Mouse (Mus musculus): Measurements from ENCODE around the gene Susd6. TPM values are rescaled to one million over a fixed set of nuclear protein-coding genes. Genes with fewer than 3 reads are reported as not detected.
A peak's percentile ranks its signal among the peaks of the same experiment; 100 is the strongest.

Susd6 gene
- polyA plus RNA-seq, 1 experiment from 2014 or later = 11.6 TPM

GRCm38 (mm10) chr12:80759713-80760395 is 30.5 kb upstream of the Susd6 start:
- no peaks in the 10 kb centered on the region for H3K27me3 ChIP-seq (ENCODE audit: control insufficient read depth, insufficient read depth, low read length)
- under 1% methylated on average over 22 of the region's 22 CpGs for WGBS
- H3K4me3 ChIP-seq (ENCODE audit: low read depth, low read length) = peak overlapping the region; percentile 66
- peak overlapping the region; percentile 62 for H3K4me2 ChIP-seq (ENCODE audit: low read depth, low read length)
- ATAC-seq (ENCODE audit: low read depth) = peak; percentile 29
- peak overlapping the region; percentile 96 for H3K27ac ChIP-seq (ENCODE audit: low read depth, low read length)
- peak overlapping the region; percentile 90 for H3K9ac ChIP-seq (replicated peaks; ENCODE audit: low read depth, low read length)
- no peaks in the 10 kb centered on the region for H3K9me3 ChIP-seq (ENCODE audit: control insufficient read depth, low read length)
- peaks cover 26% of the 10 kb centered on the region for H3K4me1 ChIP-seq (ENCODE audit: control insufficient read depth, insufficient read depth, low read length)
- peaks cover 26% of the 10 kb centered on the region; the same call in 1 of the 2 replicates for H3K36me3 ChIP-seq (ENCODE audit: control insufficient read depth, insufficient read depth, low read length)

GRCm38 (mm10) chr12:80760396-80760801 is 29.9 kb upstream of the Susd6 start, which contains the start of gene Ccdc177:
Gene Ccdc177, minus strand, starts transcription at chr12:80760687.
- Histone ChIP-seq H3K9ac (replicated peaks; ENCODE audit: low read depth, low read length) (peak within 1 kb of the TSS; percentile 90), H3K27me3 (ENCODE audit: control insufficient read depth, insufficient read depth, low read length) (no peaks in the 10 kb centered on the region), H3K4me3 (ENCODE audit: low read depth, low read length) (peak within 1 kb of the TSS; percentile 66), H3K9me3 (ENCODE audit: control insufficient read depth, low read length) (no peaks in the 10 kb centered on the region), H3K4me1 (ENCODE audit: control insufficient read depth, insufficient read depth, low read length) (peaks cover 26% of the 10 kb centered on the region), H3K36me3 (ENCODE audit: control insufficient read depth, insufficient read depth, low read length) (peaks cover 21% of the 10 kb centered on the region; the same call in 1 of the 2 replicates), H3K4me2 (ENCODE audit: low read depth, low read length) (peak within 1 kb of the TSS; percentile 62), H3K27ac (ENCODE audit: low read depth, low read length) (peak within 1 kb of the TSS; percentile 96)
- ATAC-seq (ENCODE audit: low read depth) = peak; percentile 61
- 0% methylated on average over 24 of the region's 24 CpGs for WGBS

- Histone ChIP-seq H3K9ac (replicated peaks; ENCODE audit: low read depth, low read length) (no peak overlapping the region), H3K27ac (ENCODE audit: low read depth, low read length) (no peak overlapping the region), H3K27me3 (ENCODE audit: control insufficient read depth, insufficient read depth, low read length) (no peaks in the 10 kb centered on the region), H3K4me2 (ENCODE audit: low read depth, low read length) (no peak overlapping the region), H3K36me3 (ENCODE audit: control insufficient read depth, insufficient read depth, low read length) (0 out of 2 replicates have a peak, but pooled peaks cover 7% of the 10 kb centered on the region), H3K9me3 (ENCODE audit: control insufficient read depth, low read length) (no peaks in the 10 kb centered on the region), H3K4me3 (ENCODE audit: low read depth, low read length) (no peak overlapping the region), H3K4me1 (ENCODE audit: control insufficient read depth, insufficient read depth, low read length) (peaks cover 18% of the 10 kb centered on the region)
- ATAC-seq (ENCODE audit: low read depth) = no peak
- WGBS = 90% methylated on average over 5 of the region's 5 CpGs
Observed at GRCm38 (mm10) chr12:80762982-80763381, 27.3 kb upstream of the Susd6 start.

- Histone ChIP-seq H3K27ac (ENCODE audit: low read depth, low read length) (no peak overlapping the region), H3K36me3 (ENCODE audit: control insufficient read depth, insufficient read depth, low read length) (no peaks in the 10 kb centered on the region), H3K4me2 (ENCODE audit: low read depth, low read length) (no peak overlapping the region), H3K27me3 (ENCODE audit: control insufficient read depth, insufficient read depth, low read length) (no peaks in the 10 kb centered on the region), H3K9me3 (ENCODE audit: control insufficient read depth, low read length) (no peaks in the 10 kb centered on the region), H3K4me1 (ENCODE audit: control insufficient read depth, insufficient read depth, low read length) (peaks cover 6% of the 10 kb centered on the region), H3K4me3 (ENCODE audit: low read depth, low read length) (no peak overlapping the region), H3K9ac (replicated peaks; ENCODE audit: low read depth, low read length) (no peak overlapping the region)
- no peak for ATAC-seq (ENCODE audit: low read depth)
- 73% methylated on average over 4 of the region's 4 CpGs for WGBS
Observed at GRCm38 (mm10) chr12:80764116-80764515, 26.2 kb upstream of the Susd6 start.

- Histone ChIP-seq H3K36me3 (ENCODE audit: control insufficient read depth, insufficient read depth, low read length) (no peaks in the 10 kb centered on the region), H3K9me3 (ENCODE audit: control insufficient read depth, low read length) (no peaks in the 10 kb centered on the region), H3K4me3 (ENCODE audit: low read depth, low read length) (no peak overlapping the region), H3K27ac (ENCODE audit: low read depth, low read length) (no peak overlapping the region), H3K27me3 (ENCODE audit: control insufficient read depth, insufficient read depth, low read length) (no peaks in the 10 kb centered on the region), H3K4me1 (ENCODE audit: control insufficient read depth, insufficient read depth, low read length) (no peaks in the 10 kb centered on the region), H3K4me2 (ENCODE audit: low read depth, low read length) (no peak overlapping the region), H3K9ac (replicated peaks; ENCODE audit: low read depth, low read length) (no peak overlapping the region)
- WGBS = 19% methylated on average over 11 of the region's 11 CpGs
- peak; percentile 77 for ATAC-seq (ENCODE audit: low read depth)
Observed at GRCm38 (mm10) chr12:80769697-80770096, 20.6 kb upstream of the Susd6 start.

GRCm38 (mm10) chr12:80774786-80775185 is 15.5 kb upstream of the Susd6 start:
- Histone ChIP-seq H3K4me1 (ENCODE audit: control insufficient read depth, insufficient read depth, low read length) (no peaks in the 10 kb centered on the region), H3K36me3 (ENCODE audit: control insufficient read depth, insufficient read depth, low read length) (no peaks in the 10 kb centered on the region), H3K9me3 (ENCODE audit: control insufficient read depth, low read length) (no peaks in the 10 kb centered on the region), H3K27ac (ENCODE audit: low read depth, low read length) (no peak overlapping the region), H3K4me2 (ENCODE audit: low read depth, low read length) (no peak overlapping the region), H3K4me3 (ENCODE audit: low read depth, low read length) (no peak overlapping the region), H3K27me3 (ENCODE audit: control insufficient read depth, insufficient read depth, low read length) (no peaks in the 10 kb centered on the region), H3K9ac (replicated peaks; ENCODE audit: low read depth, low read length) (no peak overlapping the region)
- 79% methylated on average over 7 of the region's 7 CpGs for WGBS
- ATAC-seq (ENCODE audit: low read depth) = no peak

- Histone ChIP-seq H3K4me3 (ENCODE audit: low read depth, low read length) (no peak overlapping the region), H3K27me3 (ENCODE audit: control insufficient read depth, insufficient read depth, low read length) (no peaks in the 10 kb centered on the region), H3K36me3 (ENCODE audit: control insufficient read depth, insufficient read depth, low read length) (no peaks in the 10 kb centered on the region), H3K4me1 (ENCODE audit: control insufficient read depth, insufficient read depth, low read length) (no peaks in the 10 kb centered on the region), H3K9ac (replicated peaks; ENCODE audit: low read depth, low read length) (no peak overlapping the region), H3K4me2 (ENCODE audit: low read depth, low read length) (no peak overlapping the region), H3K27ac (ENCODE audit: low read depth, low read length) (no peak overlapping the region), H3K9me3 (ENCODE audit: control insufficient read depth, low read length) (no peaks in the 10 kb centered on the region)
- no peak for ATAC-seq (ENCODE audit: low read depth)
- WGBS = 92% methylated on average over 4 of the region's 4 CpGs
Observed at GRCm38 (mm10) chr12:80776046-80776634, 14.2 kb upstream of the Susd6 start.

- Histone ChIP-seq H3K4me2 (ENCODE audit: low read depth, low read length) (no peak overlapping the region), H3K9ac (replicated peaks; ENCODE audit: low read depth, low read length) (no peak overlapping the region), H3K36me3 (ENCODE audit: control insufficient read depth, insufficient read depth, low read length) (no peaks in the 10 kb centered on the region), H3K4me3 (ENCODE audit: low read depth, low read length) (no peak overlapping the region), H3K27ac (ENCODE audit: low read depth, low read length) (no peak overlapping the region), H3K27me3 (ENCODE audit: control insufficient read depth, insufficient read depth, low read length) (no peaks in the 10 kb centered on the region), H3K4me1 (ENCODE audit: control insufficient read depth, insufficient read depth, low read length) (no peaks in the 10 kb centered on the region), H3K9me3 (ENCODE audit: control insufficient read depth, low read length) (no peaks in the 10 kb centered on the region)
- 82% methylated on average over 16 of the region's 16 CpGs for WGBS
- ATAC-seq (ENCODE audit: low read depth) = no peak
Observed at GRCm38 (mm10) chr12:80778188-80778936, 11.9 kb upstream of the Susd6 start.

- no peak for ATAC-seq (ENCODE audit: low read depth)
- no peaks in the 10 kb centered on the region for H3K36me3 ChIP-seq (ENCODE audit: control insufficient read depth, insufficient read depth, low read length)
- no peaks in the 10 kb centered on the region for H3K9me3 ChIP-seq (ENCODE audit: control insufficient read depth, low read length)
- H3K4me3 ChIP-seq (ENCODE audit: low read depth, low read length) = no peak overlapping the region
- no peaks in the 10 kb centered on the region for H3K27me3 ChIP-seq (ENCODE audit: control insufficient read depth, insufficient read depth, low read length)
- no peak overlapping the region for H3K9ac ChIP-seq (replicated peaks; ENCODE audit: low read depth, low read length)
- H3K27ac ChIP-seq (ENCODE audit: low read depth, low read length) = no peak overlapping the region
- 87% methylated on average over 4 of the region's 4 CpGs for WGBS
- no peaks in the 10 kb centered on the region for H3K4me1 ChIP-seq (ENCODE audit: control insufficient read depth, insufficient read depth, low read length)
- H3K4me2 ChIP-seq (ENCODE audit: low read depth, low read length) = no peak overlapping the region
Observed at GRCm38 (mm10) chr12:80779760-80780159, 10.6 kb upstream of the Susd6 start.

Data from neural tube, embryonic 14.5 days (tissue).